Mouse (Mus musculus) T-cell, adult 66 days (primary cell): ENCODE results near the gene Gm28891. TPM values are rescaled to one million over a fixed set of nuclear protein-coding genes. Genes with fewer than 3 reads are reported as not detected.

Experiments used
- total RNA-seq, 2 experiments: library from RNA; stranded (reverse); gene quantifications; 3 replicates in 1 of 2; 4 replicates in 1 of 2; pipeline ENCODE4 v1.2.4; 2023

Gm28891 gene
- not detected for total RNA-seq

DNA sequence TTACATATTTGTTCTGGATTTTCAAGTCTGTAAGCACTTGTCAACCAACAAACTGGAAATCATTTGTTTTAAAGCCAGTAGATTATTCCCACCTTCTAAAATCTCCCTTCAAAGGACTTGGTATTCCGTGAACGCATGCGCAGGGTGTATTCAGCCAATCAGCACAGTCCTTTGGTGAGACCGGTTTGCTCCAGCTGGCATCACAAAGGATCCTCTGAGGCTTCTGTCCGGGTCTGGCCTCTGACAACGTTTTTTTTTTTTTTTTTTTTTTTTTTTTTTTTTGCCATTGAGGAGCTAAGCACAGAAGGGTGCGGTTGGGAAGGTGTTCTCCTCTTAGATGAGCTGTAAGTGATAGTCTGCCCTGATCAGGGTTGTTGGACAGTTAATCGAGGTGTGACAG is at the start of gene Gm28891:
Gene Gm28891, plus strand, starts transcription at position 301 of the 400 bp plus-strand sequence.

